Mouse (Mus musculus): ENCODE data around the gene Pdia3.
"Not testable (repeated sequence)": the region's sequence is repeated elsewhere in the genome, so short reads cannot be mapped to it uniquely, and the experiment has no call there.

The Pdia3 gene

DNA sequence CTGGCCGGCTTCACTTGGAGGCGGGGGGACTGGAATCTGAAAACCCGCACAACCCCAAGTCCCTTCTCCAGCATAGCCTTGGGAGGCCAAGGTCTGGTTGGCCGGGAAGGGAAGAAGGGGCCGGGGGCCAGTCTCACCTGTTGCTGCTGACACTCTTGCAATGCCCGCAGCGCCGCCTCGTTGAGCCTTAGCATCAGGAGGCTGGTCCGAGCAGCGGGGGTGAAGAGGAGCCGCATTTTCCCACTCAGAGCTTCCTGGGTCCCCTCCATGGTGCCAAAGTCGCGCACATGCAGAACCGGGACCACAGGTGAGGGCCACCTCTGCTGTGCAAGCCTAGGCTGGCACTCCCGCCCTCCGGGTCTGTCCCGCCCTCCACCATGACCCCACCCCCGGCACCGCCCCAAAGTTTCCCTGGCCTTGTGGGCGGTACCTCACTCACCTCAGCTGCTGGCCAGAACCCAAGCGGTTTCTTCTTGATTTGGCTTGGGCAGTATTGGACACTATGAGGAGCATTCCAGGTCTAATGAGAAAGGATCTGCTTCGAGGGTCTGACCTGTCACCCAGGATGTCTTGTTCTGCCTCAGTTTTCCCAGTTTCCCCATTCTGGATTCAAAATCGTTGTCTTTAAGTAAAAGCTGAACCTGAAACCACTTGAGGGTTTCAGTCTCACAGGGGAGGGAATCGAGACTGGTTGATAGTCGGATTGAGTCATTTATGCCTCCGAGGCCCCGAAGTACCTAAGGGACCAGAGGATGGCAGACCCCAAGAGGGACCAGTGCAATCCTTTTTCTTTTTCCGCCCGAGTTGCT lies 28.9 kb downstream of the Pdia3 start:
- DNase-seq (ENCODE audit: low read depth, low spot score) = no peak

- no peak for DNase-seq (ENCODE audit: low read depth, low spot score)
Observed at GRCm38 (mm10) chr2:121443068-121443349, 29.4 kb downstream of the Pdia3 start.

- no peak for DNase-seq (ENCODE audit: low read depth, low spot score)
Observed at GRCm38 (mm10) chr2:121444178-121444577, 30.6 kb downstream of the Pdia3 start, which contains the start of gene Ell3. Gene Ell3, minus strand, starts transcription at chr2:121444278.

DNA sequence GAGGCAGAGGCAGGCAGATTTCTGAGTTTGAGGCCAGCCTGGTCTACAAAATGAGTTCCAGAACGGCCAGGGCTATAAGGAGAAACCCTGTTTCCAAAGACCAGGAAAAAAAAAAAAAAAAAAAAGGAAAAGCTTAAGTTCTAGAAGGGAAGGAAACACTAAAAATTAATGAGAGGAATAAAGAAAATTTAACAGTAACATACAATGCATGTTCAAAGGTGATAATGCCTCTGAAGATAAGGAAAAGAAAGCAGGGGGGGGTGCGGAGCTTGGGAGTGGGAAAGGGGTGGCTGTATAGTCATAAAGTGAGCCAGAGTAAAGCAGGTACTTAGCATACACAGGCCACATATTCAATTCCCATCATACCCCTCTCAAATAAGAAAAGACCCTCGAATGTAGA lies 31.5 kb downstream of the Pdia3 start:
- no peak for DNase-seq (ENCODE audit: low read depth, low spot score)

GRCm38 (mm10) chr2:121446506-121446905 lies 32.9 kb downstream of the Pdia3 start:
- no peak for DNase-seq (ENCODE audit: low read depth, low spot score)

- peak; percentile 83 for DNase-seq (ENCODE audit: low read depth, low spot score)
Observed at GRCm38 (mm10) chr2:121447006-121447405, 33.4 kb downstream of the Pdia3 start.

GRCm38 (mm10) chr2:121448136-121448535 lies 34.6 kb downstream of the Pdia3 start:
- DNase-seq (ENCODE audit: low read depth, low spot score) = peak; percentile 86

- peak; percentile 99 for DNase-seq (ENCODE audit: low read depth, low spot score)
Observed at GRCm38 (mm10) chr2:121448739-121449535, 35.4 kb downstream of the Pdia3 start, which contains the start of gene Serf2. Gene Serf2, plus strand, starts transcription at chr2:121449195.

DNA sequence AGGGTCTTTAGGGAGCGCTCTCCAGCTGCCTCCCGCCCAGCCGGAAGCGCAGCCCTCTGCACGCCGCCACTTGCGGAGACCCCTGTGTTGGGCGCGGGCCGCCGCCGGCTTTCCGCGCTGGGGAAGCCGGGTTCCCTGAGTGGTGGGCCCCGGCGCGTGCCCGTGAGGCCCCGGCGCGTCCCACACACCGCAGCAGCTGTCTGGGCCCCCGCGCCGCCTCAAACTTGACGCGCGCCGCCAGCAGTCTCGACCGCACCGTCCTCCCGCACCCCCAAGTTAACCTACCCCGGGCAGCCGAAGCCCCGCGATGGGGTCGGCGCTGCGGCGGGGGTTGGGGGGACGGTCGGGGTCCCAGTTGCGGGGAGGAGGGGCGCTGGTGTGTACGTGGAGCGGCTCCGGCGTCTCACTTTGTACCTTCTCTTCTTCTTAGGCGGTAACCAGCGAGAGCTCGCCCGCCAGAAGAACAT lies 36.0 kb downstream of the Pdia3 start:
- no peak for DNase-seq (ENCODE audit: low read depth, low spot score)

- peak; percentile 39 for DNase-seq (ENCODE audit: low read depth, low spot score)
Observed at GRCm38 (mm10) chr2:121450093-121450492, 36.5 kb downstream of the Pdia3 start.

DNA sequence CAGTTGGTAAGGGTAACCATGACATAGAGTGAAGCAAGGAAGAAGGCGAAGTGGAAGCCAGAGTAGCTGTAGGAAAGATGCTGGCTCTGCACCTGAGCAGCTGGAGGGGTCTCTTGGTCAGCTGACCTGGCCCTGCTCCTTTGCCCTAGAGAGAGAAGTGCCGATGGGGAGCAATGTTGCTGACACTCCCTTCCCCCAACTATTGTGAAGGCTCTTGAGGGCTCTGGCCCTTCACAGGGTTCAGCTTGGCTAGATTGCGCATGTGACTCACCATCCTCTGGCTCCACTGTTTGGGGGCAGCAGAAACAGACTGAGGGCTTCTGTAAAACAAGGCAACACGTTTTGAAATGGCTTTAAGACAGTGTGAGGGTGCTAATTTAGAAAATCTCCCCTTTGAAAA lies 38.8 kb downstream of the Pdia3 start:
- DNase-seq (ENCODE audit: low read depth, low spot score) = peak; percentile 49

- DNase-seq (ENCODE audit: low read depth, low spot score) = peak; percentile 62
Observed at GRCm38 (mm10) chr2:121452990-121453389, 39.4 kb downstream of the Pdia3 start, which contains the start of gene Hypk. Gene Hypk, plus strand, starts transcription at chr2:121453290.

GRCm38 (mm10) chr2:121453917-121454316 lies 40.3 kb downstream of the Pdia3 start:
- no peak for DNase-seq (ENCODE audit: low read depth, low spot score)

- no peak for DNase-seq (ENCODE audit: low read depth, low spot score)
Observed at GRCm38 (mm10) chr2:121455534-121455933, 42.0 kb downstream of the Pdia3 start.

GRCm38 (mm10) chr2:121456692-121457642 lies 43.4 kb downstream of the Pdia3 start, which contains the start of gene Serinc4:
Gene Serinc4, minus strand, starts transcription at chr2:121456781.
- peak; percentile 93 for DNase-seq (ENCODE audit: low read depth, low spot score)

DNA sequence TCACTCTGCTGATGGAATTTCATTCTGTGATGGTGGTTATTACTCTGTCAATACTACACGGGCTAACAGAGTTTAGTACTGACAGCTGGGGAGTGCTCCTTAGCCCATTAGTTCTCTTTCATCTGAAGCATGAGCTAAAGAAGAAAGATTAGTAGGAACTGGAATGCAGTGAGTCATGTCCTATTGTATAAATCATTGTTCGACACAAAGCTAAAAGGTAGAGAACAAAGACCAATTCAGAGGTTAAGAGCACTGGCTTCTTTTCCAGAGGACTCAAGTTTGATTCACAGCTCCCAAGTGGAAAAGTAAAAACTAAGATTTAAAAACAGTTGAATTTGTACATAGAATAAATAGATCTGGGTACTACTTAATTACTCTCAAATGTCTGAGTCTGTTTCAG lies 46.5 kb downstream of the Pdia3 start:
- peak; percentile 70 for DNase-seq (ENCODE audit: low read depth, low spot score)

DNA sequence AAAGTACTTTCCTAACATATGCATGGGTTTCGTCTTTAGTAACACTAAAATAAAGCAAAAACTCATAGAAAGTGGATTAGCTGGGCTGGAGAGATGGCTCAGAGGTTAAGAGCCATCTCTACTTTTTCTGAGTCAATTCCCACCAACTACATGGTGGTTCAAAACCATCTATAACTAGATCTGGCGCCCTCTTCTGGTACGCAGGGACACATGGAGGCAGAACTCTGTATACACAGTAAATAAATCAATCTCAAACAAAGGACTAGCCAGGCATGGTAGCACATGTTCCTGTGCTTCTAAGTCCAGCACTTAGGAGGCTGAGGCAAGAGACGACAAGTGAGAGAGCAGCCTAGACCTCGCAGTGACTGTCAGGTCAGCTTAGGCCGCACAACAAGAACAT lies 55.4 kb downstream of the Pdia3 start:
- DNase-seq (ENCODE audit: low read depth, low spot score) = not testable (repeated sequence)

- DNase-seq (ENCODE audit: low read depth, low spot score) = not testable (repeated sequence)
Observed at GRCm38 (mm10) chr2:121472783-121473182, 59.2 kb downstream of the Pdia3 start.

- DNase-seq (ENCODE audit: low read depth, low spot score) = peak; percentile 96
Observed at GRCm38 (mm10) chr2:121473301-121474179, 60.0 kb downstream of the Pdia3 start, which contains the start of gene Mfap1b. Gene Mfap1b, minus strand, starts transcription at chr2:121474067.

DNA sequence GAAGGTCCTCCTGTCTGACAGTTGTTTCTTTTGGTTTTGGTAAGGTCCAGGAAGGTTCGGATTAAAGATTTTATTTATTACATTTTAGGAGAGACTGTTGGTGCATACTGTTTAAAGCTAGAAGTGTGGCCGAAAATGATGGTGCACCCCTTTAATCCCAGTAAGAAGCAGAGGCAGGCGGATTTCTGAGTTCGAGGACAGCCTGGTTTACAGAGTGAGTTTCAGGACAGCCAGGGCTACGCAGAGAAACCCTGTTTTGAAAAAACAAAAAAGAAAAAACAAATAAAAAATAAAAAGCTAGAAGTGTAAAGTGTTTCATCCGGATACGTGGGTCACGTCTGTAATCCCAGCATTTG lies 60.6 kb downstream of the Pdia3 start:
- no peak for DNase-seq (ENCODE audit: low read depth, low spot score)
